Mouse (Mus musculus): ENCODE results near the gene Ddi2. TPM values are rescaled to one million over a fixed set of nuclear protein-coding genes. Genes with fewer than 3 reads are reported as not detected.

Gene Ddi2
- polyA plus RNA-seq, 1 experiment from 2014 or later: 22.4 TPM

- Histone ChIP-seq H3K27ac (replicated peaks; ENCODE audit: low read depth, low read length) (no peak overlapping the region), H3K9me3 (ENCODE audit: control insufficient read depth, low read length) (no peaks in the 10 kb centered on the region), H3K4me1 (ENCODE audit: control insufficient read depth, insufficient read depth, low read length) (peaks cover 12% of the 10 kb centered on the region), H3K9ac (ENCODE audit: low read length) (no peak overlapping the region), H3K4me2 (ENCODE audit: low read depth, severe bottlenecking) (no peak overlapping the region), H3K36me3 (ENCODE audit: control insufficient read depth, insufficient read depth, low read length) (peaks cover 15% of the 10 kb centered on the region), H3K27me3 (ENCODE audit: control insufficient read depth, insufficient read depth, low read length) (no peaks in the 10 kb centered on the region), H3K4me3 (ENCODE audit: low read depth, low read length) (no peak overlapping the region)
- ATAC-seq (ENCODE audit: insufficient number of reproducible peaks, low FRiP score, low TSS enrichment, low read depth) (no peak), DNase-seq (ENCODE audit: low spot score) (no peak)
- WGBS: 86% methylated on average over 12 of the region's 12 CpGs
Observed at GRCm38 (mm10) chr4:141682706-141683230, 40.5 kb downstream of the Ddi2 start.

DNA sequence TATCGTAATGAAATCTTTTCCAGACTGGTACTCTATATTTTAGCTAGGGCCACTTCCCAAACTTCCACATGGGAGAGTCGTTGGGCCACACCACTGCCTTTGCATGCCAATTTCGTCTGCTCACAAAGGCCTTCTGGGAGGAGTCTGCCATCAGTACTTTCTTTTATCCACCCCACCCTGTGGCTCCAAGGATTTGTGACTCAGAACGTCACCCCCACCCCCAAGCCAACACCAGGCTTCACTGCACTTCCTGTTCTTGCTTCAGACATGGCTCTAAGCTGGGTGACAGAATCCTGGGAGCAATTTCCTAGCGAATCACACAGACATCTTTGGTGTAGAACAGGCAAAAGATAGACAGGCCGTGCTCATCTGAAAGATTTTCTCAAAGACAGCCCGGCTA is 41.5 kb downstream of the Ddi2 start:
- no peaks in the 10 kb centered on the region for H3K27me3 ChIP-seq (ENCODE audit: control insufficient read depth, insufficient read depth, low read length)
- no peak for DNase-seq (ENCODE audit: low spot score)
- 66% methylated on average over 7 of the region's 7 CpGs for WGBS
- H3K4me3 ChIP-seq (ENCODE audit: low read depth, low read length): no peak overlapping the region
- H3K9ac ChIP-seq (ENCODE audit: low read length): no peak overlapping the region
- no peak for ATAC-seq (ENCODE audit: insufficient number of reproducible peaks, low FRiP score, low TSS enrichment, low read depth)
- H3K9me3 ChIP-seq (ENCODE audit: control insufficient read depth, low read length): no peaks in the 10 kb centered on the region
- H3K4me1 ChIP-seq (ENCODE audit: control insufficient read depth, insufficient read depth, low read length): peaks cover 12% of the 10 kb centered on the region
- no peak overlapping the region for H3K4me2 ChIP-seq (ENCODE audit: low read depth, severe bottlenecking)
- no peak overlapping the region for H3K27ac ChIP-seq (replicated peaks; ENCODE audit: low read depth, low read length)
- H3K36me3 ChIP-seq (ENCODE audit: control insufficient read depth, insufficient read depth, low read length): peaks cover 13% of the 10 kb centered on the region

- H3K27ac ChIP-seq (replicated peaks; ENCODE audit: low read depth, low read length): no peak overlapping the region
- no peaks in the 10 kb centered on the region for H3K9me3 ChIP-seq (ENCODE audit: control insufficient read depth, low read length)
- H3K4me1 ChIP-seq (ENCODE audit: control insufficient read depth, insufficient read depth, low read length): peaks cover 12% of the 10 kb centered on the region
- H3K9ac ChIP-seq (ENCODE audit: low read length): no peak overlapping the region
- H3K27me3 ChIP-seq (ENCODE audit: control insufficient read depth, insufficient read depth, low read length): no peaks in the 10 kb centered on the region
- WGBS: 46% methylated on average over 12 of the region's 12 CpGs
- peaks cover 13% of the 10 kb centered on the region for H3K36me3 ChIP-seq (ENCODE audit: control insufficient read depth, insufficient read depth, low read length)
- DNase-seq (ENCODE audit: low spot score) (peak; percentile 26), ATAC-seq (ENCODE audit: insufficient number of reproducible peaks, low FRiP score, low TSS enrichment, low read depth) (no peak)
- H3K4me3 ChIP-seq (ENCODE audit: low read depth, low read length): no peak overlapping the region
- H3K4me2 ChIP-seq (ENCODE audit: low read depth, severe bottlenecking): no peak overlapping the region
Observed at GRCm38 (mm10) chr4:141680892-141681291, 42.3 kb downstream of the Ddi2 start.

DNA sequence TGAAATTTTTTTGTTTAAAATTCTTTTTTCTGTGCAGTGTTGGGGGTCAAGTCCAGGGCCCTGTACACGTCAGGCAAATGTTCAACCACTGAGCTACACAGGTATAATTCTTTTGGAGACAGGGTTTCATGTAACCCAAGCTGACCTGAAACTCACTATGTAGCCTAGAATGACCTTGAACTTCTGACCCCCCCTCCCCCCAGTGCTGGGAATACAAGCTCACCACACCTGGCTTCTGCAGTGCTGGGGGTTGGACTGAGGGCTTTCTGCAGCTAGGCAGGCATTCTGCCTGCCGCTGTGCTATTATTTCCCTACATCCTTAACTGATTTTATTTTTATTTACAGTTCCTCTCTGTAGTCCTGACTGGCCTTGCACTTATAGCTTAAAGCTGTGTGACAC is 44.2 kb downstream of the Ddi2 start:
- DNase-seq (ENCODE audit: low spot score): no peak
- Histone ChIP-seq H3K4me3 (ENCODE audit: low read depth, low read length) (no peak overlapping the region), H3K4me2 (ENCODE audit: low read depth, severe bottlenecking) (no peak overlapping the region), H3K4me1 (ENCODE audit: control insufficient read depth, insufficient read depth, low read length) (peaks cover 12% of the 10 kb centered on the region), H3K27me3 (ENCODE audit: control insufficient read depth, insufficient read depth, low read length) (no peaks in the 10 kb centered on the region), H3K9me3 (ENCODE audit: control insufficient read depth, low read length) (no peaks in the 10 kb centered on the region), H3K36me3 (ENCODE audit: control insufficient read depth, insufficient read depth, low read length) (no peaks in the 10 kb centered on the region; the same call in 1 of the 2 replicates), H3K9ac (ENCODE audit: low read length) (no peak overlapping the region), H3K27ac (replicated peaks; ENCODE audit: low read depth, low read length) (no peak overlapping the region)
- no peak for ATAC-seq (ENCODE audit: insufficient number of reproducible peaks, low FRiP score, low TSS enrichment, low read depth)
- 68% methylated on average over 2 of the region's 2 CpGs for WGBS

DNA sequence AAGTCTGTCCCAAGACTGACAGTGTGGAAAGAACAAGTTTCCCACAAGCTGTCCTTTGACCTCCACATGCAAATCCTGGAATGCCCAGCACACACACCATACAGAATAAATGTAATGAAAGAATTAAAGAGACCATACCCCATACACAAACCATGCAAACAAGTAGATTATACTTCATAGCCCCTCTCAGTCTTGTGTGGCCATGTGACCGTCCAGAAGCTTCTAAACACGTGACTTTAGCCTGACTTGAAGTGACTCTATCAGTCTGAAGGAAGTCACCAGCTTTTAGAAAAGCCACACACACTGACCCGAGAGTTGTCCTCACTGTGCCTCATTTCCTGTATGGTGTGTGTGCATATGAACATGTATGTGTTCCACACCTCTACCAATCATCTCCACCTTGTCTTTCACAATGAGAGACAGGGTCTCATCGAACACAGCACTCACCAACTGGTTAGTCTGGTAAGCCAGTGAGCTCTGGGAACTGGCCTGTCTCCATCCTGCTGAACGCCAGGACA is 46.7 kb downstream of the Ddi2 start:
- DNase-seq (ENCODE audit: low spot score): no peak
- ATAC-seq (ENCODE audit: insufficient number of reproducible peaks, low FRiP score, low TSS enrichment, low read depth): no peak
- Histone ChIP-seq H3K27me3 (ENCODE audit: control insufficient read depth, insufficient read depth, low read length) (no peaks in the 10 kb centered on the region), H3K4me3 (ENCODE audit: low read depth, low read length) (no peak overlapping the region), H3K27ac (replicated peaks; ENCODE audit: low read depth, low read length) (no peak overlapping the region), H3K9me3 (ENCODE audit: control insufficient read depth, low read length) (no peaks in the 10 kb centered on the region), H3K4me1 (ENCODE audit: control insufficient read depth, insufficient read depth, low read length) (peaks cover 12% of the 10 kb centered on the region), H3K9ac (ENCODE audit: low read length) (no peak overlapping the region), H3K36me3 (ENCODE audit: control insufficient read depth, insufficient read depth, low read length) (no peaks in the 10 kb centered on the region), H3K4me2 (ENCODE audit: low read depth, severe bottlenecking) (no peak overlapping the region)
- WGBS: 83% methylated on average over 5 of the region's 5 CpGs

DNA sequence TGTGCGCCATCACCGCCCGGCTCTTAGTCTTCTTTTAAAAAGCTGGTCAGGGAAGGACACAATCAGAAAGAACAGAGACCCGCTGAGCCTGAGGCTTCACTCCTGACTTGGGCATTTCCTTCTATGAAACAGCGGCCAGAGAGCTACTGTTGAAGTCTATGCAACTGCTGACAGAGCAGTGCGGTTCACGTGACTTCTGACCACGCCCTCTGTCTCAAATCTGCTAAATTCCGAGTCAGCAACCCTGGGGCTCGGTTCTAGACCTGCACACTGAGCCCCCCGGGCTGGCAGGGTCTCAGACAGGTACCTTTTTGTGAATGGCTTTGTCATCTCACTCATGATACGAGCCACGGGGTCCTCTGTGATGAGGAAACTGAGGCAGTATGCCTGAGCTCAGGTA is 50.9 kb downstream of the Ddi2 start:
- H3K4me3 ChIP-seq (ENCODE audit: low read depth, low read length): no peak overlapping the region
- H3K9ac ChIP-seq (ENCODE audit: low read length): no peak overlapping the region
- no peak overlapping the region for H3K27ac ChIP-seq (replicated peaks; ENCODE audit: low read depth, low read length)
- DNase-seq (ENCODE audit: low spot score) (no peak), ATAC-seq (ENCODE audit: insufficient number of reproducible peaks, low FRiP score, low TSS enrichment, low read depth) (no peak)
- 76% methylated on average over 13 of the region's 13 CpGs for WGBS
- no peaks in the 10 kb centered on the region for H3K36me3 ChIP-seq (ENCODE audit: control insufficient read depth, insufficient read depth, low read length)
- no peaks in the 10 kb centered on the region for H3K4me1 ChIP-seq (ENCODE audit: control insufficient read depth, insufficient read depth, low read length)
- H3K27me3 ChIP-seq (ENCODE audit: control insufficient read depth, insufficient read depth, low read length): no peaks in the 10 kb centered on the region
- no peaks in the 10 kb centered on the region for H3K9me3 ChIP-seq (ENCODE audit: control insufficient read depth, low read length)
- H3K4me2 ChIP-seq (ENCODE audit: low read depth, severe bottlenecking): no peak overlapping the region

- WGBS: 92% methylated on average over 4 of the region's 4 CpGs
- H3K27ac ChIP-seq (replicated peaks; ENCODE audit: low read depth, low read length): no peak overlapping the region
- no peaks in the 10 kb centered on the region for H3K4me1 ChIP-seq (ENCODE audit: control insufficient read depth, insufficient read depth, low read length)
- no peaks in the 10 kb centered on the region for H3K36me3 ChIP-seq (ENCODE audit: control insufficient read depth, insufficient read depth, low read length)
- no peak overlapping the region for H3K4me3 ChIP-seq (ENCODE audit: low read depth, low read length)
- DNase-seq (ENCODE audit: low spot score) (no peak), ATAC-seq (ENCODE audit: insufficient number of reproducible peaks, low FRiP score, low TSS enrichment, low read depth) (no peak)
- H3K9me3 ChIP-seq (ENCODE audit: control insufficient read depth, low read length): no peaks in the 10 kb centered on the region
- H3K27me3 ChIP-seq (ENCODE audit: control insufficient read depth, insufficient read depth, low read length): no peaks in the 10 kb centered on the region
- no peak overlapping the region for H3K9ac ChIP-seq (ENCODE audit: low read length)
- no peak overlapping the region for H3K4me2 ChIP-seq (ENCODE audit: low read depth, severe bottlenecking)
Observed at GRCm38 (mm10) chr4:141671389-141671788, 51.8 kb downstream of the Ddi2 start.

- no peaks in the 10 kb centered on the region for H3K27me3 ChIP-seq (ENCODE audit: control insufficient read depth, insufficient read depth, low read length)
- H3K36me3 ChIP-seq (ENCODE audit: control insufficient read depth, insufficient read depth, low read length): no peaks in the 10 kb centered on the region
- H3K9me3 ChIP-seq (ENCODE audit: control insufficient read depth, low read length): no peaks in the 10 kb centered on the region
- no peak overlapping the region for H3K9ac ChIP-seq (ENCODE audit: low read length)
- no peak overlapping the region for H3K27ac ChIP-seq (replicated peaks; ENCODE audit: low read depth, low read length)
- H3K4me1 ChIP-seq (ENCODE audit: control insufficient read depth, insufficient read depth, low read length): no peaks in the 10 kb centered on the region
- DNase-seq (ENCODE audit: low spot score) (no peak), ATAC-seq (ENCODE audit: insufficient number of reproducible peaks, low FRiP score, low TSS enrichment, low read depth) (no peak)
- 83% methylated on average over 18 of the region's 18 CpGs for WGBS
- no peak overlapping the region for H3K4me3 ChIP-seq (ENCODE audit: low read depth, low read length)
- no peak overlapping the region for H3K4me2 ChIP-seq (ENCODE audit: low read depth, severe bottlenecking)
Observed at GRCm38 (mm10) chr4:141669898-141670712, 53.1 kb downstream of the Ddi2 start.

All from limb, embryonic 11.5 days (tissue).